Mouse (Mus musculus): ENCODE data around the gene Pitpnm1. TPM values are rescaled to one million over a fixed set of nuclear protein-coding genes. Genes with fewer than 3 reads are reported as not detected.

Gene Pitpnm1
- polyA plus RNA-seq, 1 experiment, result 358 TPM

GRCm38 (mm10) chr19:4088146-4088545, 11.7 kb upstream of the Pitpnm1 start:
- Histone ChIP-seq H3K4me3 (ENCODE audit: extremely low read depth, insufficient read depth, insufficient read length) (no peak overlapping the region), H3K27ac (ENCODE audit: insufficient read depth, low read length) (no peak overlapping the region), H3K4me1 (ENCODE audit: control insufficient read depth, insufficient read depth, insufficient read length) (no peaks in the 10 kb centered on the region), H3K36me3 (ENCODE audit: control insufficient read depth, insufficient read depth, low read length) (no peaks in the 10 kb centered on the region), H3K27me3 (ENCODE audit: control insufficient read depth, insufficient read depth, low read length) (no peaks in the 10 kb centered on the region)
- TF ChIP-seq POLR2A (IDR thresholded peaks at IDR 0.05; ENCODE audit: low read depth, low read length), result no peak
- TF ChIP-seq CTCF (IDR thresholded peaks at IDR 0.05; ENCODE audit: extremely low read depth, insufficient read depth, insufficient read length, insufficient replicate concordance), result no peak
- 47% methylated on average over 5 of the region's 5 CpGs for WGBS
- DNase-seq (ENCODE audit: low read depth in 1 of 2, low spot score in 2 of 2), result no peak

GRCm38 (mm10) chr19:4089128-4089527, 10.7 kb upstream of the Pitpnm1 start:
- Histone ChIP-seq H3K27ac (ENCODE audit: insufficient read depth, low read length) (no peak overlapping the region), H3K27me3 (ENCODE audit: control insufficient read depth, insufficient read depth, low read length) (no peaks in the 10 kb centered on the region), H3K4me1 (ENCODE audit: control insufficient read depth, insufficient read depth, insufficient read length) (no peaks in the 10 kb centered on the region), H3K4me3 (ENCODE audit: extremely low read depth, insufficient read depth, insufficient read length) (no peak overlapping the region), H3K36me3 (ENCODE audit: control insufficient read depth, insufficient read depth, low read length) (no peaks in the 10 kb centered on the region)
- TF ChIP-seq CTCF (IDR thresholded peaks at IDR 0.05; ENCODE audit: extremely low read depth, insufficient read depth, insufficient read length, insufficient replicate concordance), result no peak
- TF ChIP-seq POLR2A (IDR thresholded peaks at IDR 0.05; ENCODE audit: low read depth, low read length), result no peak
- 84% methylated on average over 6 of the region's 6 CpGs for WGBS
- DNase-seq (ENCODE audit: low read depth in 1 of 2, low spot score in 2 of 2), result no peak

- Histone ChIP-seq H3K36me3 (ENCODE audit: control insufficient read depth, insufficient read depth, low read length) (no peaks in the 10 kb centered on the region), H3K4me3 (ENCODE audit: extremely low read depth, insufficient read depth, insufficient read length) (no peak overlapping the region), H3K27ac (ENCODE audit: insufficient read depth, low read length) (no peak overlapping the region), H3K4me1 (ENCODE audit: control insufficient read depth, insufficient read depth, insufficient read length) (no peaks in the 10 kb centered on the region), H3K27me3 (ENCODE audit: control insufficient read depth, insufficient read depth, low read length) (no peaks in the 10 kb centered on the region)
- DNase-seq (ENCODE audit: low read depth in 1 of 2, low spot score in 2 of 2), result no peak
- TF ChIP-seq CTCF (IDR thresholded peaks at IDR 0.05; ENCODE audit: extremely low read depth, insufficient read depth, insufficient read length, insufficient replicate concordance), result no peak
- no peak for TF ChIP-seq POLR2A (IDR thresholded peaks at IDR 0.05; ENCODE audit: low read depth, low read length)
- 85% methylated on average over 3 of the region's 3 CpGs for WGBS
These were observed 9.4 kb upstream of the Pitpnm1 start for GRCm38 (mm10) chr19:4090446-4090845.

GRCm38 (mm10) chr19:4091383-4091782, 8.4 kb upstream of the Pitpnm1 start:
- H3K27ac ChIP-seq (ENCODE audit: insufficient read depth, low read length), result no peak overlapping the region
- H3K36me3 ChIP-seq (ENCODE audit: control insufficient read depth, insufficient read depth, low read length), result no peaks in the 10 kb centered on the region
- H3K4me1 ChIP-seq (ENCODE audit: control insufficient read depth, insufficient read depth, insufficient read length), result peaks cover 2% of the 10 kb centered on the region; the same call in 1 of the 2 replicates
- no peak overlapping the region for H3K4me3 ChIP-seq (ENCODE audit: extremely low read depth, insufficient read depth, insufficient read length)
- DNase-seq (ENCODE audit: low read depth in 1 of 2, low spot score in 2 of 2), result no peak
- H3K27me3 ChIP-seq (ENCODE audit: control insufficient read depth, insufficient read depth, low read length), result no peaks in the 10 kb centered on the region
- WGBS, result 38% methylated on average over 2 of the region's 2 CpGs
- no peak for TF ChIP-seq POLR2A (IDR thresholded peaks at IDR 0.05; ENCODE audit: low read depth, low read length)
- TF ChIP-seq CTCF (IDR thresholded peaks at IDR 0.05; ENCODE audit: extremely low read depth, insufficient read depth, insufficient read length, insufficient replicate concordance), result no peak

- DNase-seq (ENCODE audit: low read depth in 1 of 2, low spot score in 2 of 2), result no peak
- Histone ChIP-seq H3K4me1 (ENCODE audit: control insufficient read depth, insufficient read depth, insufficient read length) (peaks cover 5% of the 10 kb centered on the region; the same call in 1 of the 2 replicates), H3K27me3 (ENCODE audit: control insufficient read depth, insufficient read depth, low read length) (no peaks in the 10 kb centered on the region), H3K4me3 (ENCODE audit: extremely low read depth, insufficient read depth, insufficient read length) (no peak overlapping the region), H3K36me3 (ENCODE audit: control insufficient read depth, insufficient read depth, low read length) (no peaks in the 10 kb centered on the region), H3K27ac (ENCODE audit: insufficient read depth, low read length) (no peak overlapping the region)
- 81% methylated on average over 3 of the region's 3 CpGs for WGBS
- no peak for TF ChIP-seq POLR2A (IDR thresholded peaks at IDR 0.05; ENCODE audit: low read depth, low read length)
These were observed 7.0 kb upstream of the Pitpnm1 start for GRCm38 (mm10) chr19:4092750-4093149.

GRCm38 (mm10) chr19:4093772-4094171, 6.0 kb upstream of the Pitpnm1 start:
- Histone ChIP-seq H3K27ac (ENCODE audit: insufficient read depth, low read length) (no peak overlapping the region), H3K4me3 (ENCODE audit: extremely low read depth, insufficient read depth, insufficient read length) (no peak overlapping the region), H3K27me3 (ENCODE audit: control insufficient read depth, insufficient read depth, low read length) (no peaks in the 10 kb centered on the region), H3K36me3 (ENCODE audit: control insufficient read depth, insufficient read depth, low read length) (no peaks in the 10 kb centered on the region; the same call in 1 of the 2 replicates), H3K4me1 (ENCODE audit: control insufficient read depth, insufficient read depth, insufficient read length) (peaks cover 15% of the 10 kb centered on the region; the same call in 1 of the 2 replicates)
- no peak for DNase-seq (ENCODE audit: low read depth in 1 of 2, low spot score in 2 of 2)
- TF ChIP-seq CTCF (IDR thresholded peaks at IDR 0.05; ENCODE audit: extremely low read depth, insufficient read depth, insufficient read length, insufficient replicate concordance) (no peak), POLR2A (IDR thresholded peaks at IDR 0.05; ENCODE audit: low read depth, low read length) (no peak)
- 66% methylated on average over 7 of the region's 7 CpGs for WGBS

- 86% methylated on average over 3 of the region's 3 CpGs for WGBS
- TF ChIP-seq POLR2A (IDR thresholded peaks at IDR 0.05; ENCODE audit: low read depth, low read length) (no peak), CTCF (IDR thresholded peaks at IDR 0.05; ENCODE audit: extremely low read depth, insufficient read depth, insufficient read length, insufficient replicate concordance) (no peak)
- DNase-seq (ENCODE audit: low read depth in 1 of 2, low spot score in 2 of 2), result no peak
These were observed 5.5 kb upstream of the Pitpnm1 start for GRCm38 (mm10) chr19:4094348-4094747.

More at GRCm38 (mm10) chr19:4094348-4094747, 5.5 kb upstream of the Pitpnm1 start:
- Histone ChIP-seq H3K4me1 (ENCODE audit: control insufficient read depth, insufficient read depth, insufficient read length) (peaks cover 15% of the 10 kb centered on the region; the same call in 1 of the 2 replicates), H3K4me3 (ENCODE audit: extremely low read depth, insufficient read depth, insufficient read length) (no peak overlapping the region), H3K27ac (ENCODE audit: insufficient read depth, low read length) (no peak overlapping the region), H3K27me3 (ENCODE audit: control insufficient read depth, insufficient read depth, low read length) (no peaks in the 10 kb centered on the region), H3K36me3 (ENCODE audit: control insufficient read depth, insufficient read depth, low read length) (no peaks in the 10 kb centered on the region; the same call in 1 of the 2 replicates)
